Mouse (Mus musculus) cerebellum, adult (tissue): ENCODE results near the gene Alox12b.

ENCODE experiments used
- ATAC-seq: cut with Nextera tagmentation; 2 replicates; pipeline ENCODE4 v1.9.2; 2017; ENCODE audit warnings: mild to moderate bottlenecking, moderate library complexity, mixed read lengths; ENCODE audit not compliant: insufficient number of reproducible peaks, low FRiP score, low TSS enrichment

Alox12b gene

GRCm38 (mm10) chr11:69156800-69157199 is at the start of gene Alox12b:
Alox12b (plus strand) TSS chr11:69156989.
- no peak for ATAC-seq

GRCm38 (mm10) chr11:69107676-69108075 is 49.1 kb upstream of the Alox12b start:
- no peak for ATAC-seq

GRCm38 (mm10) chr11:69108223-69108622 is 48.6 kb upstream of the Alox12b start:
- ATAC-seq = no peak

GRCm38 (mm10) chr11:69109032-69109900 is 47.5 kb upstream of the Alox12b start:
- ATAC-seq = no peak

- no peak; the same call in 1 of the 2 replicates for ATAC-seq
Observed at GRCm38 (mm10) chr11:69110319-69111046, 46.3 kb upstream of the Alox12b start.

GRCm38 (mm10) chr11:69111051-69111810 is 45.6 kb upstream of the Alox12b start:
- ATAC-seq = no peak

GRCm38 (mm10) chr11:69111865-69112264 is 44.9 kb upstream of the Alox12b start:
- ATAC-seq = no peak

- ATAC-seq = no peak
Observed at GRCm38 (mm10) chr11:69114018-69114417, 42.8 kb upstream of the Alox12b start.

GRCm38 (mm10) chr11:69114621-69115020 is 42.2 kb upstream of the Alox12b start:
- ATAC-seq = no peak

- ATAC-seq = no peak
Observed at GRCm38 (mm10) chr11:69116843-69117242, 39.9 kb upstream of the Alox12b start.

- ATAC-seq = peak; percentile 24; the same call in 1 of the 2 replicates
Observed at GRCm38 (mm10) chr11:69117737-69118695, 38.8 kb upstream of the Alox12b start.

- no peak for ATAC-seq
Observed at GRCm38 (mm10) chr11:69118765-69119164, 38.0 kb upstream of the Alox12b start.

GRCm38 (mm10) chr11:69119446-69120155 is 37.2 kb upstream of the Alox12b start:
- ATAC-seq = no peak

GRCm38 (mm10) chr11:69120221-69121000 is 36.4 kb upstream of the Alox12b start, which contains the start of gene Hes7:
Hes7 (plus strand) TSS chr11:69120404.
- no peak for ATAC-seq

- ATAC-seq = no peak
Observed at GRCm38 (mm10) chr11:69121001-69121740, 35.6 kb upstream of the Alox12b start.

GRCm38 (mm10) chr11:69121741-69122335 is 35.0 kb upstream of the Alox12b start:
- ATAC-seq = no peak

- no peak for ATAC-seq
Observed at GRCm38 (mm10) chr11:69122336-69122951, 34.3 kb upstream of the Alox12b start, which contains the start of gene 9130213A22Rik. 9130213A22Rik (minus strand) TSS chr11:69122589.
